Mouse (Mus musculus): ENCODE measurements around the gene Hipk3.

DNA sequence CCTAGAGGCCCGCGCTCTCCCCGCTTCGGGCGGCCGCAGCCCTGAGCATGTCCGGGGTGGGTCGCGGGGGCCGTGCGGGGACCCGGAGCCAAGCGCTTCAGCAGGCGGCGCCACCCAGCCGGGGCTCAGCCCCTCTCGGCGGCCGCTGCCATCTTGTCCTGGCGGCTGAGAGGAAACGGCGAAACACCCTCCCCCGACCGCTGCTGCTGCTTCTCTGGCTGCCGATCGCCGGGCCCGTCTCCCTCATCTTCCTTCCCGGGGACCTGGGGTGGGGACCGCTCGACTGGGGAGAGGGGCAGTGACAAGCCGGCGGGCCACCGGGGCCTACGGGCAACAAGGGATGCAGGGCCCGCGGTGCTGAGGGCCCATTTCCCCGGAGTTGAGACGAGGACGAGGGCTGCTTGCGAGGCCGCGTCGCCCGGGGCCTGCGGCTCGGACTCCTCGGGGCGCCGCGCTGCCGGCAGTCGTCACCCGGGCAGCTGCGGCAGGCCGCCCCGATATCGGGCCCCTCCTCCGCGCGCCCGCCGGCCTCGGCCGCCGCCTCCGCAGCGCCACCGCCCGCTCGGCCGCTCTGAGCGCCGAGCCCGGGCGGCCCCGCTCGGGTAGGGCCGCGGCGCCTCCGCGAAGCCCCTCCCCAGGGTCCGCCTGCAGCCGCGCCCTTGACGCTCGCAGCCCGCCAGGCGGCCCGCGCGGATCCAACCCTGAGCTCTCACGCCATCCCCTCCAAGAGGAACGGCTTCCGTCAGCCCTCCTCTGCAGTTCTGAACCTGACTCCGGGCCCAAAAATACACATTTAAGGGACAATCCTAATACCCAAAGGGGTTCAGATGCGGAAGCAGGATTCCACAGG lies at the start of gene Hipk3:
- TF ChIP-seq CTCF (IDR thresholded peaks at IDR 0.05; ENCODE audit: low read depth, low read length) (no peak), TAL1 (conservative IDR thresholded peaks at IDR 0.05; ENCODE audit: low read depth, low read length) (no peak), GATA1 (IDR thresholded peaks at IDR 0.05; ENCODE audit: borderline replicate concordance, low read length) (no peak), POLR2AphosphoS5 (IDR thresholded peaks at IDR 0.05; ENCODE audit: insufficient replicate concordance, low read depth, low read length) (no peak)

All from G1E (cell line).